Mouse (Mus musculus): Measurements from ENCODE around the gene 1810010D01Rik. TPM values are rescaled to one million over a fixed set of nuclear protein-coding genes. Genes with fewer than 3 reads are reported as not detected.

The 1810010D01Rik gene
- total RNA-seq, 4 experiments from 2014 or later: 0.62 to 1.6 (median 1.3) TPM; not detected in 1

- no peak for DNase-seq (ENCODE audit: low spot score in 2 of 2)
Measured at GRCm38 (mm10) chr7:145176750-145177589, 30.9 kb downstream of the 1810010D01Rik start.

GRCm38 (mm10) chr7:145173563-145173962 is 34.4 kb downstream of the 1810010D01Rik start:
- no peak for DNase-seq (ENCODE audit: low spot score in 2 of 2)

DNA sequence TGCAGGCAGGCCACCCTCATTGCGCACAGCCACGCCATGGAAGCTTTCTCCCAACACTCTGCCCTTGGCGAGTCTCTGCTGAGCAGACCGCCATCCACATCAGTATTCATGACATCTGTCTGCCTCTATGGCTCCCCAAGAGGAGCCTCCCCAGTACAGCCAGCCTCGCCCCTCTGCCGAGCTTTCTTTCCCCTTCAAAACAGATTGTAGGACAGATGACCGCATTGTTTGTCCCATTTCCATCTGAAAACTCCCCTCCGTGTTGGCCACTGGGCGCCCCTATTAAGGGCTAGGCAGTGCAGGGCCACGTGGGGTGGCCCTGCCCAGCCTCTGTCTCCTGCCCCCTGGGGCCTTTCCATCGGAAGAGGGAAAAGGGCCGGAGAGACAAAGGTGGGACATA is 34.8 kb downstream of the 1810010D01Rik start:
- DNase-seq (ENCODE audit: low spot score in 2 of 2): no peak

DNA sequence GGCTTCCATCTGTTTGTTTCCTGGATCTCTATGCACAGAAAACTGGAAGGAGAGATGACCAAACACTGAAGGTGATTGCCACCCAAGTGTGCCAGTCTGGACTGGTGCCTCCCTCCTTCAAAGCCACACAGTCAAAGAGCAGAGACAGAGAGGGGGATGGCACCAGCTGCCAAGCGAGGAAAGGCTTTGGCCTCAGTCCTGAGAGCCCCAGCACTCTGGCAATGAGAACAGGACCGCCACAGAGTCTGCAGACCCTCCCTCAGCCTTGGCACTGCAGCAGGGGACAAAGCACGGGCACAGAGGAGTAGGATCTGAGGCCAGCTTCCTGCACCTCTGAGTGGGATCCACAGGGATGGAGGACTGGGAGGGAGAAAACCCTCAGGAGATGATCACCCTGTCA is 38.2 kb downstream of the 1810010D01Rik start:
- no peak for DNase-seq (ENCODE audit: low spot score in 2 of 2)

GRCm38 (mm10) chr7:145159283-145160240 is 48.4 kb downstream of the 1810010D01Rik start:
- peak in 1 of 2 experiments; percentile 14 for DNase-seq (ENCODE audit: low spot score in 2 of 2)

Other genes with a start within 250 kb of the 1810010D01Rik start
- gene Tpcn2, start 75.9 kb upstream of the 1810010D01Rik start, total RNA-seq (2022): 10 to 100 TPM in 2 of 4 experiments, 1 to 10 TPM in 2; 8.3 to 14.3 (median 10.5) TPM
- gene Mrgprf, start 92.7 kb upstream of the 1810010D01Rik start, total RNA-seq (2022): 1 to 10 TPM in 2 of 4 experiments, under 1 TPM in 2; 0.87 to 1.2 (median 1.1) TPM
- gene Mrgprd, start 106.7 kb upstream of the 1810010D01Rik start, total RNA-seq (2022): not detected

Data from layer of hippocampus, adult 8-10 months (tissue).